Mouse (Mus musculus): ENCODE measurements around the gene Rps18. TPM values are rescaled to one million over a fixed set of nuclear protein-coding genes. Genes with fewer than 3 reads are reported as not detected.
"Not testable (repeated sequence)": the region's sequence is repeated elsewhere in the genome, so short reads cannot be mapped to it uniquely, and the experiment has no call there.

The Rps18 gene
- polyA plus RNA-seq, 1 experiment from 2014 or later, result 872 TPM

GRCm38 (mm10) chr17:33952879-33953278, 2.9 kb downstream of the Rps18 start:
- Histone ChIP-seq H3K4me3 (replicated peaks; ENCODE audit: low read depth, low read length) (no peak overlapping the region), H3K36me3 (ENCODE audit: control insufficient read depth, insufficient read depth, low read length) (peaks cover 44% of the 10 kb centered on the region), H3K9ac (replicated peaks; ENCODE audit: low read length) (no peak overlapping the region), H3K9me3 (ENCODE audit: control insufficient read depth, low read length) (no peaks in the 10 kb centered on the region), H3K4me2 (ENCODE audit: low read length) (no peak overlapping the region), H3K27me3 (ENCODE audit: control insufficient read depth, insufficient read depth, low read length) (no peaks in the 10 kb centered on the region), H3K27ac (replicated peaks; ENCODE audit: low read depth, low read length) (no peak overlapping the region), H3K4me1 (ENCODE audit: control insufficient read depth, insufficient read depth, low read length) (peaks cover 34% of the 10 kb centered on the region)
- WGBS, result 84% methylated on average over 4 of the region's 4 CpGs
- ATAC-seq (ENCODE audit: low FRiP score, low TSS enrichment) (no peak), DNase-seq (no peak)

GRCm38 (mm10) chr17:33952015-33952414, 3.8 kb downstream of the Rps18 start:
- H3K36me3 ChIP-seq (ENCODE audit: control insufficient read depth, insufficient read depth, low read length), result peaks cover 50% of the 10 kb centered on the region
- peak overlapping the region; percentile 96 for H3K4me2 ChIP-seq (ENCODE audit: low read length)
- not testable (repeated sequence) for DNase-seq; H3K9me3 ChIP-seq (ENCODE audit: control insufficient read depth, low read length); H3K9ac ChIP-seq (replicated peaks; ENCODE audit: low read length); H3K27ac ChIP-seq (replicated peaks; ENCODE audit: low read depth, low read length); H3K27me3 ChIP-seq (ENCODE audit: control insufficient read depth, insufficient read depth, low read length); ATAC-seq (ENCODE audit: low FRiP score, low TSS enrichment)
- 74% methylated on average over 13 of the region's 13 CpGs for WGBS
- peaks cover 34% of the 10 kb centered on the region for H3K4me1 ChIP-seq (ENCODE audit: control insufficient read depth, insufficient read depth, low read length)
- H3K4me3 ChIP-seq (replicated peaks; ENCODE audit: low read depth, low read length), result peak overlapping the region; percentile 52; the same call in 1 of the 2 replicates

DNA sequence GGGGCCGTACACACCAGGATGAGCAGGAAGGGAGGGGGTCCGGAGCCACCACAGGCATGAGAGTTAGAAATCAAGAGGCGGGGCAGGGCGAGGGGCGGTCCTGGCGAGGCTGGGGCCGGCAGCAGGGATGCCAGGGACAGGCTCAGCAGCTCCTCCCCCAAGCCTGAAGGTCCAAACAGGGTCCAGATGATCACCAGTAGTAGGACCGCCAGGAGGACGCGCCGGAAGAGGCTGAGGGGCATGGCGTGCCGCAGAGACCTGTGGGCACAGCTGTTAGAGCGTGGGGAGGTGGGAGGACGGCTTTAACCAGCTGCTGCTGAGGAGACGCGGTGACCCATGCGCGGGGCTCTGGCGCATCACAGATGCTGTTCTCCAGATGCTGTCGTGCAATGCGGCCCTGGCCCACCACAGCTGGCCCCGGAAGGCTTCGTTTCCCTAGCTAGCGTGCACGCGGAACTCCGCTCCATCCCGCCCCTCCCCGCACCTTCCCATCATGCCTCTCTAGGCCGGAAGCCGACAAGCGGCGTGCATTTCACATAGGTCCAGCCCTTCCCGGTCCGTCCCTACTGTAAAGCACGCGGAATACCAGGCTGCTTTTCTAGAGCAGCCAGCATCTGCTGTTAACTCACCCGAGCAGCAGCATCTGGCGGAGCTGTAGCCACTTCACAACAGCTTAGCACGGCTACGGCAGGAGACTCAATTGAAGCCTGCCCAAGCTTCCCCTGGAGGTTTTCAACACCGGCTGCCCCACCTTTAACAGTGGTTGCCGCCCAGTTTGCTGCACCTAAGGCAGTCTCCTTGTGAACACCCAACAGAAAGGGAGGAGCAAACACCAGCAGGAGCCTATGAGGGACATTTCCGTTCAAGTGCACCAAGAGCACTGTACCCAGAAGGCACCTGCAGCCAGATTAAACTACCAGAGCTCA, 4.5 kb downstream of the Rps18 start, which contains the start of gene B3galt4:
Gene B3galt4, minus strand, starts transcription at position 468 of the 926 bp plus-strand sequence.
- Histone ChIP-seq H3K9me3 (ENCODE audit: control insufficient read depth, low read length) (no peaks in the 10 kb centered on the region), H3K9ac (replicated peaks; ENCODE audit: low read length) (peak within 1 kb of the TSS; percentile 71), H3K4me3 (replicated peaks; ENCODE audit: low read depth, low read length) (peak within 1 kb of the TSS; percentile 52), H3K27ac (replicated peaks; ENCODE audit: low read depth, low read length) (peak within 1 kb of the TSS; percentile 90), H3K36me3 (ENCODE audit: control insufficient read depth, insufficient read depth, low read length) (peaks cover 56% of the 10 kb centered on the region), H3K27me3 (ENCODE audit: control insufficient read depth, insufficient read depth, low read length) (no peaks in the 10 kb centered on the region), H3K4me1 (ENCODE audit: control insufficient read depth, insufficient read depth, low read length) (peaks cover 28% of the 10 kb centered on the region), H3K4me2 (ENCODE audit: low read length) (peak within 1 kb of the TSS; percentile 96)
- ATAC-seq (ENCODE audit: low FRiP score, low TSS enrichment), result peak; percentile 70
- DNase-seq, result peak; percentile 92
- 1% methylated on average over 45 of the region's 45 CpGs for WGBS

DNA sequence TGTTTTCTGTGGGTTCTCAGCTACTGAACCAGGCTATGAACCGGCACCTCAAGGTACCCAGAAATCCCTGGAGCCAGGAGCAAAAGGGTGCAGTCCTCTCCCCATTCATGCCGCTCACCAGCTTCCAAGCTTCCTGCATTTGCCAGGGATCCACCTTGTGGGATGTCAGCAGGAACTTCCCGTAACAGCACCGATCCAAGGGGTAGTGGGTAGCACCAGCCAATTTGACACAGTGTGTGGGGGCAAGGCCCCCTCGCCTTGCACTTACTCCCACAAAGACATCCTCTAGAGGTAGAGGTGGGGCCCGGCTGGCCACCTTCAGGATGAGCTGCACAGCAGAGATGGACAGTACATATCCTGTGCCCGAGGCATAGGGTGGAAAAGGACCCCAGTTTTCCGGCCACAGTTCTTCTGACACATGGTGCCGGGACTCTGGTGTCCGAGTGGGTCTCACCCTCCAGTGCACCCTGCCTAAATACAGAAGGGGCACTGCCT, 5.6 kb downstream of the Rps18 start:
- 77% methylated on average over 10 of the region's 10 CpGs for WGBS
- peak overlapping the region; percentile 71 for H3K9ac ChIP-seq (replicated peaks; ENCODE audit: low read length)
- H3K4me1 ChIP-seq (ENCODE audit: control insufficient read depth, insufficient read depth, low read length), result peaks cover 28% of the 10 kb centered on the region
- ATAC-seq (ENCODE audit: low FRiP score, low TSS enrichment) (no peak), DNase-seq (no peak)
- peak overlapping the region; percentile 52 for H3K4me3 ChIP-seq (replicated peaks; ENCODE audit: low read depth, low read length)
- H3K27ac ChIP-seq (replicated peaks; ENCODE audit: low read depth, low read length), result peak overlapping the region; percentile 90
- no peaks in the 10 kb centered on the region for H3K27me3 ChIP-seq (ENCODE audit: control insufficient read depth, insufficient read depth, low read length)
- H3K36me3 ChIP-seq (ENCODE audit: control insufficient read depth, insufficient read depth, low read length), result peaks cover 67% of the 10 kb centered on the region
- no peaks in the 10 kb centered on the region for H3K9me3 ChIP-seq (ENCODE audit: control insufficient read depth, low read length)
- H3K4me2 ChIP-seq (ENCODE audit: low read length), result peak overlapping the region; percentile 96

GRCm38 (mm10) chr17:33948905-33949537, 6.8 kb downstream of the Rps18 start:
- DNase-seq, result no peak
- Histone ChIP-seq H3K4me3 (replicated peaks; ENCODE audit: low read depth, low read length) (no peak overlapping the region), H3K9ac (replicated peaks; ENCODE audit: low read length) (no peak overlapping the region), H3K36me3 (ENCODE audit: control insufficient read depth, insufficient read depth, low read length) (peaks cover 76% of the 10 kb centered on the region), H3K4me2 (ENCODE audit: low read length) (no peak overlapping the region), H3K4me1 (ENCODE audit: control insufficient read depth, insufficient read depth, low read length) (peaks cover 21% of the 10 kb centered on the region), H3K9me3 (ENCODE audit: control insufficient read depth, low read length) (no peaks in the 10 kb centered on the region), H3K27me3 (ENCODE audit: control insufficient read depth, insufficient read depth, low read length) (no peaks in the 10 kb centered on the region), H3K27ac (replicated peaks; ENCODE audit: low read depth, low read length) (no peak overlapping the region)
- no peak for ATAC-seq (ENCODE audit: low FRiP score, low TSS enrichment)
- 91% methylated on average over 19 of the region's 19 CpGs for WGBS

DNA sequence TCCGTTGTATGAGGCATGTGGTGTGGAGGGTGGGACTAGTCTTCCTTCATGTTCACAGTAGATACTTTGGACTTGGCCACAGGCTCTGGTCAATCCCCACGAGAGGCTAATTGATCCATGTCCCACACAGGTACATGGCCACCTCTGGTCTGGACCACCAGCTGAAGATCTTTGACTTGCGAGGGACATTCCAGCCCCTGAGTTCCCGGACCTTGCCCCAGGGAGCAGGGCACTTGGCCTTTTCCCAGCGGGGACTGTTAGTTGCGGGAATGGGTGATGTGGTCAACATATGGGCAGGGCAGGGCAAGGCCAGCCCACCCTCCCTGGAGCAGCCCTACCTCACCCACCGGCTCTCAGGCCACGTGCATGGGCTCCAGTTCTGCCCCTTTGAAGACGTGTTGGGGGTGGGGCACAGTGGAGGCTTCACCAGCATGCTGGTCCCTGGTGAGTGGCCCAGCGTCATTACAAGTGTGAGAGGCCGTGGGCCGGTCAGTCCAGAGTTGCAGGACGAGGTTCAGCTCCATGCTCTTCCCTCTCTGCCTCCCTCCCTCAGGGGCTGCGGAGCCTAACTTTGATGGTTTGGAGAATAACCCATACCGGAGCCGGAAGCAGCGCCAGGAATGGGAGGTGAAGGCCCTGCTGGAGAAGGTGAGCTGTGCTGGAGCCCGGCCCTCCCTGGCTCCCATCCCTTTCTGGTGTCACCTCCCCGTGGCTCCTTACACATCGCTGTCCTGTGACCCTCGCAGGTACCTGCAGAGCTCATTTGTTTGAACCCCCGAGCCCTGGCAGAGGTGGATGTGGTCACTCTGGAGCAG, 7.5 kb downstream of the Rps18 start:
- Histone ChIP-seq H3K4me3 (replicated peaks; ENCODE audit: low read depth, low read length) (no peak overlapping the region), H3K36me3 (ENCODE audit: control insufficient read depth, insufficient read depth, low read length) (peaks cover 77% of the 10 kb centered on the region), H3K4me1 (ENCODE audit: control insufficient read depth, insufficient read depth, low read length) (peaks cover 19% of the 10 kb centered on the region), H3K4me2 (ENCODE audit: low read length) (no peak overlapping the region), H3K27ac (replicated peaks; ENCODE audit: low read depth, low read length) (no peak overlapping the region), H3K9me3 (ENCODE audit: control insufficient read depth, low read length) (no peaks in the 10 kb centered on the region), H3K27me3 (ENCODE audit: control insufficient read depth, insufficient read depth, low read length) (no peaks in the 10 kb centered on the region), H3K9ac (replicated peaks; ENCODE audit: low read length) (no peak overlapping the region)
- no peak for ATAC-seq (ENCODE audit: low FRiP score, low TSS enrichment)
- WGBS, result 91% methylated on average over 22 of the region's 22 CpGs
- no peak for DNase-seq

GRCm38 (mm10) chr17:33947430-33948089, 8.2 kb downstream of the Rps18 start:
- H3K4me1 ChIP-seq (ENCODE audit: control insufficient read depth, insufficient read depth, low read length), result peaks cover 19% of the 10 kb centered on the region
- no peak overlapping the region for H3K4me2 ChIP-seq (ENCODE audit: low read length)
- ATAC-seq (ENCODE audit: low FRiP score, low TSS enrichment), result no peak
- H3K36me3 ChIP-seq (ENCODE audit: control insufficient read depth, insufficient read depth, low read length), result peaks cover 70% of the 10 kb centered on the region
- H3K9me3 ChIP-seq (ENCODE audit: control insufficient read depth, low read length), result no peaks in the 10 kb centered on the region
- no peak overlapping the region for H3K4me3 ChIP-seq (replicated peaks; ENCODE audit: low read depth, low read length)
- DNase-seq, result no peak
- no peak overlapping the region for H3K9ac ChIP-seq (replicated peaks; ENCODE audit: low read length)
- WGBS, result 94% methylated on average over 10 of the region's 10 CpGs
- H3K27me3 ChIP-seq (ENCODE audit: control insufficient read depth, insufficient read depth, low read length), result no peaks in the 10 kb centered on the region
- no peak overlapping the region for H3K27ac ChIP-seq (replicated peaks; ENCODE audit: low read depth, low read length)

DNA sequence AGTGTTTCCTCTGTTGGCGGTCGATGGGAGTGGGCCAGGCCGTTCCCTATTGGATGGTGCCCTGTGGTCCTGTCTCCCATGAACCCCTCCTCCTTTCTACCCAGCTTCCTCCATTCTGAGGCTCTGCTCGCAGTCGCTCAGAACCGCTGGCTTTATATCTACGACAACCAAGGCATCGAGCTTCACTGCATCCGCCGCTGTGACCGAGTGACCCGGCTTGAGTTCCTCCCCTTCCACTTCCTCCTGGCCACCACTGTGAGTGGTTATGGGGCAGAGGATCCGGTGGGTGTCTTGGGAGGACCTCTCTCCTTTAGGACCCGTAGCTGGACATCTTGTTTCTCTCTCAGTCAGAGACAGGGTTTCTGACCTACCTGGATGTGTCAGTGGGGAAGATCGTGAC, 12.3 kb downstream of the Rps18 start:
- H3K4me1 ChIP-seq (ENCODE audit: control insufficient read depth, insufficient read depth, low read length), result peaks cover 16% of the 10 kb centered on the region
- H3K9me3 ChIP-seq (ENCODE audit: control insufficient read depth, low read length), result no peaks in the 10 kb centered on the region
- no peak overlapping the region for H3K27ac ChIP-seq (replicated peaks; ENCODE audit: low read depth, low read length)
- no peak overlapping the region for H3K4me3 ChIP-seq (replicated peaks; ENCODE audit: low read depth, low read length)
- WGBS, result 95% methylated on average over 15 of the region's 15 CpGs
- H3K36me3 ChIP-seq (ENCODE audit: control insufficient read depth, insufficient read depth, low read length), result peaks cover 58% of the 10 kb centered on the region
- H3K4me2 ChIP-seq (ENCODE audit: low read length), result no peak overlapping the region
- ATAC-seq (ENCODE audit: low FRiP score, low TSS enrichment) (no peak), DNase-seq (no peak)
- H3K27me3 ChIP-seq (ENCODE audit: control insufficient read depth, insufficient read depth, low read length), result no peaks in the 10 kb centered on the region
- no peak overlapping the region for H3K9ac ChIP-seq (replicated peaks; ENCODE audit: low read length)
